Mouse (Mus musculus) right cerebral cortex, adult 2 months (tissue): Measurements from ENCODE around the gene Syt3.
A peak's percentile ranks its signal among the peaks of the same experiment; 100 is the strongest.

Source experiments
- DNase-seq, 2 experiments: peaks; one replicate each; pipeline ENCODE4 v3.0.0; 2021 to 2022; ENCODE audit warnings: low spot score in 2 of 2

Syt3 gene

GRCm38 (mm10) chr7:44383980-44384715 lies at the start of gene Syt3:
TSS of gene Syt3 (plus strand) at chr7:44384102.
- peak; percentile 82 to 88 for DNase-seq

DNA sequence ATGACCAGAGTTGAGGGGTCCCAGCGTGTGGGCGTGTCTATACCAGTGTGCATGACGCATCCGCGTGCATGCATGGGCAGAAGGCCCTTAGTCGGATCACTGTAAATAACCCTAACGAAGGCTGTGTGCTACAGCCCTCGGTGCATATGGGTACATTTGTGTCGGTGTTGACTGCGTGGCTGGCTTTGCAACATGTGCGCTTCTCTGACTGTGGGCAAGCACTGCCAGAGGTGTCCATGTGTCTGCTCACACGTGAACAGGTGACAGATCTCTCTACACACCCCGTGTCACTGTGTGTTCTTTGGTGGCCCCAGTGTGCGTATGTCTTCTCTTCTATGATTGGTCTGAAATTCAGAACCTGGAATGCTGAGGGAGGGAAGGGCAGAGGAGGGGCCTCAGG lies 49.8 kb upstream of the Syt3 start:
- no peak for DNase-seq

- peak in 1 of 2 experiments; percentile 61 for DNase-seq
Measured at GRCm38 (mm10) chr7:44335031-44335878, 48.6 kb upstream of the Syt3 start.

DNA sequence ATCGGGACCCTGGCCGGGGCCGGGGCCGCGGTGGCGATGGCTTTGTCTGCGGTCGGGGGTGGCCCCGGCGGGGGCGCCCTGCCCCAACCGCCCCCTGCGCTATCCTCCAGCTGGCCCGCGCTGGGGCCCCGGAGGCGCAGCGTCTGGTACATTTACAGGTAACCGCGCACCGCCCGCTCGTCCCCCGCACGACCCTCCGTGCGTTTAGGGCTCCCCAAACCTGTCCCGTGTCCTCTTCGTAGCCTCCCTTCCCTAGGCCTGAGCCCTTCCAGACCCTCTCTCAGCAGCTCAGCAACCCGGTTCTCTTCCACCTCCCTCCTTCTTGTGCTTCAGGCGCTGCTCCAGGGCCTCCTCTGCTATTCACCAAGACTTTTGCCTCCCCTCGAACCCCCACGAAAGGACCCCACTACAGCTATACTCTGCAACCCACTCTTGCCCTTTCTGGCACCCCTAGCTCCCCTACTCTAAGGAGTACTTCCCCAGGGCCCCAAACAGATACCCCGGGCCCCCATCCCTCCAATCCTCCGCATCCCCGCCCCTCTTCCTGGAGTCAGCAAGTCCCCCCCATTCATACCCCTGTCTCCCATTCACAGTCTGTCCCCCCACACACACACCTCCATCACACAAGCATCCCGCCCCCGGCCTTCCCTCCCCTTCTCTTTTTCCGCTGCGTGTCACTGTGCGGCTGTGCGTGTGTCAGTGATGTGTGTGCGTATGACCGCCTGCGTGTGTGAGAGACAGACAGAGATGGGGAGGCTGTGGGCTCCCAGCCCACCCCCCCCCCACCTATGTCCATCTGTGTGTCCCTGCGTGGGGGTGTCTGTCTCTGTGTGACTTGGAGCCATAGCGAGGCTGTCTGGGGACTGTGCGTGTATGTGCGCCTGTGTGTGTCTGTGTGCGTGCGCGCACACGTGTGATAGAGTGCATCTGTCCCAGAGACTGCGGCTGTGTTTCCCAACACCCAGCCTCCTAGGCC lies 47.6 kb upstream of the Syt3 start:
- DNase-seq: peak in 1 of 2 experiments; percentile 56

DNA sequence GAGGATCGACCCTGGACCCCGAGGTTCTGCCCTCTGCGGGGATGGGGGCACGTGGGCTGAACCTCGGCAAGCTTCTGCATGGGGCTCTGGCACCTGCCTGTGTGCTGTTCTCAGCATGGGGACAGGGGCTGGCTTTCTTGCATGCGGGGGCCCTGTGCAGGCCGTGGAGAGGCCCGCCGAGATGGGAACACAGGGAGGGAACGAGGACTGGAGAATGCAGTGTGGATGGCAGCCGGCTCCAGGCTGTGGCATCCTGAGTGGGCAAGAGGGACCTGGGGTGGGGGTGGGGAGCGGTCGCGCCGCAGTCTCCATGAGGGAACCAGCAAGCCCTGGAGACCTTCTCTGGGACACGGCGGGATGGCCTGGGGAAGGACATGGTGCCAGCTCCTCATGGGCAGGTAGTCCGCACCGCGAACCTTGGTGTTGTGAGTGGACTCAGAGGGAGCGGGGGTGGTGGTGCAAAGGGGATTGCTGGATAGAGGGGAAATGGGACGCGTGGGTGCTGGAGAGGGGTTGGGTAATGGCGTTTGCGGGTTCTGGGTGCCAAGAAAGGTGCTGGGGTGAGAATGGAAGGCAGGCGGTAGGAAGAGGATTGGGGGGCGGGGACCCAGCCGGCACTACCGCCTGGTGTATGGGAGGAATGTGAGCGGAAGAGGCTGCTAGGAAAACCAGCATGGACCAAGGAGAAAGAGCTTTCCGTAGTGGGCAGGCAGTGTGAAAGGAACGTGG lies 46.6 kb upstream of the Syt3 start:
- peak in 1 of 2 experiments; percentile 51 for DNase-seq

GRCm38 (mm10) chr7:44340226-44340625 lies 43.7 kb upstream of the Syt3 start:
- no peak for DNase-seq

DNA sequence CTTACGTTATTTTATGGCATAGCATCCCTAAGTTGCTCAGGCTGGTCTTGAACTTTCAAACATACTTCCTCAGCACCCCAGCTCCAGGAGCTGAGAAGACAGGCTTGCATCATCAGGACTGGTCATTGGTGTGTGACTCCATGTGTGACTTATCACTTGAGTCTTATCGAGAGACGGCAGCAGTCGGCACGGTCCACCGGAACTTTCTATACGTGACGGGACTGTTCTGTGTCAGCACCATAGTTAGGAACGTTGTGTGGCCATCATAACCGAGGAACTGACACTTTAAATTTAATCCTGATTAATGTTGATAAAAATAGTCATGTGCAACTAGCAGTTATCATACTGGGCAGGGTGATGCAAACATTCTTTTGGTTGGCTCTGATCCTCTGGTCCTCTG lies 42.8 kb upstream of the Syt3 start:
- no peak for DNase-seq

GRCm38 (mm10) chr7:44341714-44342113 lies 42.2 kb upstream of the Syt3 start:
- peak in 1 of 2 experiments; percentile 60 for DNase-seq

DNA sequence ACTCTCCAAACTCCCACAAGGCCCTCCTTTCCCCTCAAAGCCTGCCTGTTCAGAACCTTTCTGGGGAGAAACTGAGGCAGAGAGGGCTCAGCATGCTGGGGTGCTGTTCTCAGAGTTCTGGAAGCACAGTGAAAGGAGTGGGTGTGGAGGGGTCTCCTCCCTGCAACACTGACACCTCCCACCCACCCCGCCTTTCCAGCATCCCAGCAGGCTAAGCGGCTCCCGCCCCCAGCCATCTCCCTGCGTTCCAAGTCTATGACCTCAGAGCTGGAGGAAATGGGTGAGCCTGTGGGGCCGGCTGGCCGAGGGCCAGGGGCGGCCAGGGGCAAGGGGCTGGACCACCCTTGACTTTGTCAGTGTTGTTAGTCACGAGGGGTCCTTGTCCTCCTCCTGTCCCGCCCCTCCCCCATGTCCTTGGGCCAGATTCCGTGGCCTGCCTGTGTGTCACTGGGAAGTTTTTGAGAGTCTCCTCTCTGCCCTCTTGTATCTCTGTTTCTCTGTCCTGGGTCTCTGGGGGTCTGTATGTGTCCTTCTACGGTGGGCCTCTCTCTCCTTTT lies 40.4 kb upstream of the Syt3 start:
- no peak for DNase-seq

DNA sequence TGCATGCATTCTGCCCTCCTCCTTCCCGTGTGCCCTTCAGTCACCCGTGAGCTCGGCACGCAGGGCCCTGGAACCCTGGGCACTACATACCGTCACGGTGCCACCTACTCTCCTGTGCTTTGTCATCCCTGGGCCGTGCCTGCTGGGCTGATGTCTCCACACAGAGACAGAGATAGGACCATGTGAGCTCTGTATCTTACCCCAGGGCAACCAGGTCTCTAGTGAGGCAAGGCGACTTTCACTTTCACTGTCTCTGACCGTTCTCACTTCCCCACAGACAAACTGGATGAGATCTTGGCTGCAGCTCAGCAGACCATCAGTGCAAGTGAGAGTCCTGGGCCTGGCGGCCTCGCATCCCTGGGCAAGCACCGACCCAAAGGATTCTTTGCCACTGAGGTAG lies 39.3 kb upstream of the Syt3 start:
- DNase-seq: no peak

GRCm38 (mm10) chr7:44349043-44349442 lies 34.9 kb upstream of the Syt3 start:
- no peak for DNase-seq

DNA sequence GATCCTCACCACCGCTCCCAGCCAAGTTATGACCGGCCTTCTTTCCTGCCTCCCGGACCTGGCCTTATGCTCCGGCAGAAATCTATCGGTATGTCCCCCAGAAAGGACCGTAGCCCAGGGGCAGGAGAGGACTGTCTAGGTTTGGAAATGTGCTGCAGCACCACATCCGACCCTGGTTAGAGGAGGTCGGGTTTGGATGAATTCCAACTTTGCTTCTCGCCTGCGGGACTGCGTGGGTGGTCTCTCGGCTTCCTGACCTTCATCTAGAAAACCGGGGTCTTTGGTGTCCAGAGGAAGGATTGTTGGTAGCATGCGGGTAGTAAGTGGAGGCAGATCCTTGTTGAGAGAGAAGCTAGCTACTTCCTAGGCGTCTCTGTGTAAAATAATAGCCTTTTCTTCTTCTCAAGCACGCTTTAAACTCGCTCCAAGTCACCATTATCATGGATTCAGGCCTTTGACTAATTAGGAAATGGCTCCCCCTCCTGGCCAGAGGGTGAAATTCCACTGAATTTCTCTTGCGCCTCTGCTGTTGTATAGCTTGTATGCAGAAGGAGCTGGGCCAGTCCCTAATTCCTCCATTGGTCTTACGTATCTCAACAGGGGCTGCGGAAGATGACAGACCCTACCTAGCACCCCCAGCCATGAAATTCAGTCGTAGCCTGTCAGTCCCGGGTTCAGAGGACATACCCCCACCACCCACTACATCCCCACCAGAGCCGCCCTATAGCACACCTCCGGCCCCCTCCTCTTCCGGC lies 32.8 kb upstream of the Syt3 start:
- DNase-seq: peak; percentile 89 to 92

GRCm38 (mm10) chr7:44351881-44352749 lies 31.8 kb upstream of the Syt3 start:
- DNase-seq: peak in 1 of 2 experiments; percentile 23

- peak in 1 of 2 experiments; percentile 36 for DNase-seq
Measured at GRCm38 (mm10) chr7:44352750-44353600, 30.9 kb upstream of the Syt3 start.

GRCm38 (mm10) chr7:44353601-44354340 lies 30.1 kb upstream of the Syt3 start:
- DNase-seq: peak in 1 of 2 experiments; percentile 15

GRCm38 (mm10) chr7:44355411-44355810 lies 28.5 kb upstream of the Syt3 start:
- peak; percentile 37 to 53 for DNase-seq
